In the genomic region with DNA sequence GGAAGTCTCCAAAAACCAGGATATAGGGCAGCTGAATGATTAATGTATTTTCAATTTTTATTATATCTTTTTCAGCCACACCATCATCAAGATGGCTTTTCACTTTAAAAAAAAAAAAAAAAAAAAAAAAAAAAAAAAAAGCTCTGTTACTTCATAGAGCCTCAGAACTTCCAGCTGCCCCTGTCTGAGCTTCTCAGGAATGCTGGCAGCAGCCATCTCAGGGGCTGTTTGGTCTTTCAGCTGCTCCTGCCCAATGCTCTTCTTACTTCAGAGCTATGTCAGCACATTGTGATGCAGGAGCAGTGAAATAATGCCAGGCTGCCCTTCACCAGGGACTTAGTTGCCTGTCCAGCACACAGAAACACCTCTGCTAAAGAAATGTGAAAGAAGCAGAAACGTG, we compare ENCODE assay signal across 23 mouse cellular contexts. TPM values are rescaled to one million over a fixed set of nuclear protein-coding genes. Genes with fewer than 3 reads are reported as not detected.
A peak's percentile ranks its signal among the peaks of the same experiment; 100 is the strongest.
DNase-seq lines count a peak whose midpoint lies in the region; ATAC-seq and TF ChIP-seq lines count a peak whose summit lies in the region.
"Had no signal": no experiment of that assay in that cellular context is flagged by ENCODE, and none has a peak within 500 bp of the region (broad histone marks: within the 10 kb centered on the region; RNA-seq: fewer than 3 reads in every experiment).

A gene (plus strand): TSS at position 211 of the 400 bp plus-strand sequence.

- no peak within 1 kb of the TSS for H3K9ac ChIP-seq in kidney, embryonic 15.5 days
- no peak within 1 kb of the TSS for H3K9ac ChIP-seq in kidney, embryonic 16.5 days (replicated peaks; ENCODE audit: low read length)
- H3K9ac ChIP-seq: embryonic facial prominence, embryonic 13.5 days; forebrain, embryonic 13.5 days; forebrain, postnatal 0 days; heart, embryonic 15.5 days; hindbrain, embryonic 13.5 days had no signal

- H3K27me3 ChIP-seq in kidney, embryonic 15.5 days, result no peaks in the 10 kb centered on the region
- no peaks in the 10 kb centered on the region for H3K27me3 ChIP-seq in kidney, embryonic 16.5 days (ENCODE audit: insufficient read depth, low read length)
- no peaks in the 10 kb centered on the region for H3K27me3 ChIP-seq in testis, adult 2 months (ENCODE audit: control insufficient read depth, insufficient read depth, low read length)
- H3K27me3 ChIP-seq: embryonic facial prominence, embryonic 13.5 days; forebrain, embryonic 13.5 days; heart, embryonic 15.5 days; hindbrain, embryonic 13.5 days had no signal

- H3K36me3 ChIP-seq in kidney, embryonic 15.5 days, result no peaks in the 10 kb centered on the region
- H3K36me3 ChIP-seq in kidney, embryonic 16.5 days (ENCODE audit: insufficient read depth, low read length), result no peaks in the 10 kb centered on the region
- H3K36me3 ChIP-seq in testis, adult 2 months (ENCODE audit: control insufficient read depth, insufficient read depth, low read length), result no peaks in the 10 kb centered on the region
- H3K36me3 ChIP-seq: embryonic facial prominence, embryonic 13.5 days; heart, embryonic 15.5 days; hindbrain, embryonic 13.5 days had no signal

- H3K4me2 ChIP-seq in kidney, embryonic 15.5 days, result no peak within 1 kb of the TSS
- H3K4me2 ChIP-seq in kidney, embryonic 16.5 days (replicated peaks; ENCODE audit: low read depth, low read length), result no peak within 1 kb of the TSS
- H3K4me2 ChIP-seq: embryonic facial prominence, embryonic 13.5 days; forebrain, embryonic 13.5 days; heart, embryonic 11.5 days; heart, embryonic 15.5 days; hindbrain, embryonic 13.5 days had no signal

- TF ChIP-seq POLR2A in testis, adult 2 months (IDR thresholded peaks at IDR 0.05; ENCODE audit: control insufficient read depth, low read depth, low read length), result peak; percentile 44; the same call in 1 of the 2 replicates

- no peak for TF ChIP-seq CTCF in testis, adult 2 months (IDR thresholded peaks at IDR 0.05; ENCODE audit: control insufficient read depth, insufficient read depth, insufficient replicate concordance, low read depth, low read length)

- DNase-seq in kidney, adult 11 months, result peak; percentile 11
- DNase-seq in kidney, postnatal 25 days, result peak; percentile 2 to 40
- DNase-seq in testis, postnatal 14 days (ENCODE audit: low spot score), result no peak
- DNase-seq in c-Kit-positive CD71-positive TER-119-positive erythroid progenitor cells, embryonic 14.5 days (ENCODE audit: low spot score), result no peak
- no peak for DNase-seq in right cerebral cortex, adult 18-20 months
- DNase-seq: adrenal gland, adult 8-10 months; adrenal gland, postnatal 36 days; cerebellum, adult 11 months; cerebellum, adult 9-10 months; cerebellum, postnatal 25 days; forebrain, postnatal 0 days; gastrocnemius, postnatal 14 days; heart, adult 2 months; heart, postnatal 14 days had no signal

- H3K4me1 ChIP-seq in kidney, embryonic 15.5 days, result no peaks in the 10 kb centered on the region
- no peaks in the 10 kb centered on the region for H3K4me1 ChIP-seq in kidney, embryonic 16.5 days (ENCODE audit: insufficient read depth, low read length)
- no peaks in the 10 kb centered on the region for H3K4me1 ChIP-seq in testis, adult 2 months (ENCODE audit: control insufficient read depth, insufficient read depth, low read length)
- H3K4me1 ChIP-seq: embryonic facial prominence, embryonic 13.5 days; forebrain, embryonic 13.5 days; heart, embryonic 15.5 days; hindbrain, embryonic 13.5 days had no signal

- 70% methylated on average over 1 of the region's 1 CpGs for WGBS in kidney, embryonic 15.5 days
- WGBS in kidney, embryonic 16.5 days, result 79% methylated on average over 1 of the region's 1 CpGs

- no peak within 1 kb of the TSS for H3K27ac ChIP-seq in kidney, embryonic 15.5 days
- H3K27ac ChIP-seq in kidney, embryonic 16.5 days (ENCODE audit: low read length), result no peak within 1 kb of the TSS
- H3K27ac ChIP-seq in testis, adult 2 months (ENCODE audit: control insufficient read depth, insufficient read depth, low read depth, low read length), result peak within 1 kb of the TSS; percentile 50; the same call in 1 of the 2 replicates
- H3K27ac ChIP-seq: embryonic facial prominence, embryonic 13.5 days; forebrain, embryonic 13.5 days; heart, adult 2 months; heart, embryonic 15.5 days; hindbrain, embryonic 13.5 days had no signal

- no peaks in the 10 kb centered on the region for H3K9me3 ChIP-seq in kidney, embryonic 15.5 days (replicated peaks)
- H3K9me3 ChIP-seq in kidney, embryonic 16.5 days (ENCODE audit: low read length), result no peaks in the 10 kb centered on the region
- H3K9me3 ChIP-seq: embryonic facial prominence, embryonic 13.5 days; forebrain, embryonic 13.5 days; heart, embryonic 15.5 days; hindbrain, embryonic 13.5 days had no signal

- no peak within 1 kb of the TSS for H3K4me3 ChIP-seq in kidney, embryonic 15.5 days (replicated peaks)
- no peak within 1 kb of the TSS for H3K4me3 ChIP-seq in kidney, embryonic 16.5 days (ENCODE audit: low read length)
- H3K4me3 ChIP-seq in testis, adult 2 months (ENCODE audit: control insufficient read depth, low read depth, low read length), result peak within 1 kb of the TSS; percentile 87
- H3K4me3 ChIP-seq: embryonic facial prominence, embryonic 13.5 days; forebrain, embryonic 13.5 days; heart, adult 2 months; heart, embryonic 15.5 days; hindbrain, embryonic 13.5 days had no signal

- ATAC-seq in kidney, embryonic 15.5 days (replicated peaks; ENCODE audit: low FRiP score), result no peak
- ATAC-seq in kidney, embryonic 16.5 days (ENCODE audit: low FRiP score, low TSS enrichment), result no peak
- ATAC-seq: forebrain, embryonic 13.5 days; forebrain, postnatal 0 days had no signal

RNA-seq across cellular contexts. Expression of the gene that starts here (rescaled TPM):
- not detected in 2 replicates for polyA plus RNA-seq in kidney, embryonic 15.5 days (2015; fragmentation: Nextera tagmentation; extraction: Ambion mirVana)
- 0.18 TPM in 1 of 2 replicates, not detected in the other for polyA plus RNA-seq in kidney, embryonic 16.5 days (2015; fragmentation: Nextera tagmentation; extraction: Ambion mirVana)
- 370 and 460 TPM in 2 replicates for polyA plus RNA-seq in testis, adult 2 months (2012; rRNA removed)
- polyA plus RNA-seq: C2C12; embryonic facial prominence, embryonic 13.5 days; forebrain, postnatal 0 days; heart, embryonic 11.5 days had no signal

Comparison
In these comparisons a context has a peak if more than half of its experiments do, and no peak if none do; other contexts are left out.
1. RNA of the gene that starts here (polyA plus RNA-seq): 370 to 460 TPM in testis, adult 2 months; not detected in kidney, embryonic 15.5 days and 0.18 TPM in kidney, embryonic 16.5 days; every median in the first group is over 100 times any median in the second.
2. DNase-seq: peak in kidney, adult 11 months (single experiment) and kidney, postnatal 25 days (2 of 2); none in testis, postnatal 14 days (single experiment), c-Kit-positive CD71-positive TER-119-positive erythroid progenitor cells, embryonic 14.5 days (single experiment) and right cerebral cortex, adult 18-20 months (single experiment).